Mouse (Mus musculus): ENCODE results near the gene Wnk4. TPM values are rescaled to one million over a fixed set of nuclear protein-coding genes. Genes with fewer than 3 reads are reported as not detected.

Gene Wnk4
- polyA plus RNA-seq, 1 experiment, result 0.49 TPM

DNA sequence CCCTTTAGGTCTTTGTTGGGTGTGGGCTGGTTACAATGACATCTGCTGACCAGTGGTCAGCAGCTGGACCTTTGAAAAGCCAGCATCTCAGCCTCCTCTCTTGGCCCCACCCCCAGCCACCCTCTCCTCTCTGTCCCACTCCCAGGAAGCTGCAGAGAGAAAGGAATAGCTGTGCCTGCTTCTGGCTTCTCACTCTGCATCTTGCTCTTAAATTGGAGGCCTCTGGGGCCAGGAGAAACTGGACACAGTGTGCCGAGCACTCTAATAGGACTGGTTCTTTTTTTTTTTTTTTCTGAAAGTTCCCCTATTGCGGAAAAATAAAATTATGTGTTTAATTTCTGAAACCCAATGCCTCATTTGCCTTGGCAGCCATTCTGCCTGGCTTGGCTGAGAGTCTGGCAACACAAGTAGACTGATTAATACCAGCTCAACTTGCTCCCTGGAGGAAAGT, 30.3 kb upstream of the Wnk4 start:
- TF ChIP-seq MAX (IDR thresholded peaks at IDR 0.05) (no peak), USF1 (IDR thresholded peaks at IDR 0.05; ENCODE audit: low read depth) (no peak), MYOG (IDR thresholded peaks at IDR 0.05; ENCODE audit: control insufficient read depth, extremely low read depth, insufficient read length) (no peak), CEBPB (IDR thresholded peaks at IDR 0.05; ENCODE audit: low read depth) (no peak), CTCF (IDR thresholded peaks at IDR 0.05; ENCODE audit: control insufficient read depth, insufficient read depth, insufficient read length) (no peak), MYOD1 (IDR thresholded peaks at IDR 0.05; ENCODE audit: control insufficient read depth, insufficient read length, low read depth) (no peak), FOSL1 (IDR thresholded peaks at IDR 0.05; ENCODE audit: insufficient read depth, low read length, poor library complexity, severe bottlenecking) (no peak)
- Histone ChIP-seq H3K36me3 (ENCODE audit: control insufficient read depth, insufficient read depth) (no peaks in the 10 kb centered on the region), H3K27me3 (ENCODE audit: control insufficient read depth, insufficient read depth, insufficient read length) (no peaks in the 10 kb centered on the region), H3K79me3 (ENCODE audit: low read depth) (no peaks in the 10 kb centered on the region), H3K4me3 (ENCODE audit: insufficient read depth, poor library complexity, severe bottlenecking) (no peak overlapping the region), H3K79me2 (ENCODE audit: control insufficient read depth, insufficient read depth) (peaks cover 9% of the 10 kb centered on the region), H3ac (ENCODE audit: control insufficient read depth, insufficient read length, low read depth) (no peak overlapping the region)

GRCm38 (mm10) chr11:101230526-101230925, 29.8 kb upstream of the Wnk4 start:
- TF ChIP-seq USF1 (IDR thresholded peaks at IDR 0.05; ENCODE audit: low read depth) (peak; percentile 30), MAX (IDR thresholded peaks at IDR 0.05) (no peak), CEBPB (IDR thresholded peaks at IDR 0.05; ENCODE audit: low read depth) (no peak)
- Histone ChIP-seq H3ac (ENCODE audit: control insufficient read depth, insufficient read length, low read depth) (no peak overlapping the region), H3K79me2 (ENCODE audit: control insufficient read depth, insufficient read depth) (peaks cover 4% of the 10 kb centered on the region), H3K79me3 (ENCODE audit: low read depth) (no peaks in the 10 kb centered on the region), H3K4me3 (ENCODE audit: insufficient read depth, poor library complexity, severe bottlenecking) (no peak overlapping the region), H3K27me3 (ENCODE audit: control insufficient read depth, insufficient read depth, insufficient read length) (no peaks in the 10 kb centered on the region), H3K36me3 (ENCODE audit: control insufficient read depth, insufficient read depth) (no peaks in the 10 kb centered on the region)

DNA sequence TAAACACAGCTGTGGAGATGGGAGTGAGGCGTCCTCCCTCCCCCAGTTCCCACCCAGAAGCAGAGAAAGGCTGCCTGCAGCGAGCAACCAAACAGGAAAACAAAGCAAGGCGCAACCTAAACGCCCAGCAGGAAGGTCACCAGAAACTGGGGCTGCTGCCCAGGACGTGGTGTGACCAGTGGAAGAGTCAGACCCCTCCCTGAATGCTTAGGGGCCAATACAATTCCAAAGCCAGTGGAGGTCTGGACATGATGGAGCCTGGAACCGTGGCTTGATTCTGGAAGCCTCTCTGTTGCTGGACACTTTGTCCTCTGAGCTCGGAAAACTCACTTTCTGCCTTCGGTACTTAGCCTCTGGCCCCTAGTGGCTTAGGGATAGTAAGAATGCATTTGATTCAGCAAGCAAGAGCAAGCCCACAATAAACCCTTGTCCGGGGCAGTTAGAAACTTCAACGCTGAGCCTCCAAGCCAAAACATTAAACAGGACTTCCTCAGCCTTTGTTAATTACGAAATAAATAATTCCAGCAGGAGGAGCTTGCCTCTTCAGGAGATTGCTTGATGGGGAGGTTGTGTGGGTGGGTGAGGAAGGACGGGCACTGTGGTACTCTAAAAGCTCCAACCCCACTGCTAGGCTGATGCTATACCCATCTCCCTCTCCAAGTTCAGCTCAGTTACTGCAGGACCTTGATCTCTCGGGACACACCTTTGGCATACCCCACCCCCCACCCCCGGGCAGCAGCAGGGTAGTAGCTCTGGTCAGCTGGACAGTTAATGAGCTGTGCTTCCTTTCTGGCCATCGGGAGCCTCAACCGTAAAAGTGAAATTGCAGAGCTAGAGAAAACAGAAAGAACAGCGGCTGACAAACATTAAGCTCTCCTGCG, 29.1 kb upstream of the Wnk4 start:
- no peak overlapping the region for H3ac ChIP-seq (ENCODE audit: control insufficient read depth, insufficient read length, low read depth)
- no peak for TF ChIP-seq FOSL1 (IDR thresholded peaks at IDR 0.05; ENCODE audit: insufficient read depth, low read length, poor library complexity, severe bottlenecking)
- TF ChIP-seq USF1 (IDR thresholded peaks at IDR 0.05; ENCODE audit: low read depth), result no peak
- no peak for TF ChIP-seq CTCF (IDR thresholded peaks at IDR 0.05; ENCODE audit: control insufficient read depth, insufficient read depth, insufficient read length)
- no peak for TF ChIP-seq MYOD1 (IDR thresholded peaks at IDR 0.05; ENCODE audit: control insufficient read depth, insufficient read length, low read depth)
- no peak for TF ChIP-seq MAX (IDR thresholded peaks at IDR 0.05)
- no peak for TF ChIP-seq MYOG (IDR thresholded peaks at IDR 0.05; ENCODE audit: control insufficient read depth, extremely low read depth, insufficient read length)
- TF ChIP-seq CEBPB (IDR thresholded peaks at IDR 0.05; ENCODE audit: low read depth), result no peak
- no peaks in the 10 kb centered on the region for H3K36me3 ChIP-seq (ENCODE audit: control insufficient read depth, insufficient read depth)
- no peaks in the 10 kb centered on the region for H3K79me2 ChIP-seq (ENCODE audit: control insufficient read depth, insufficient read depth)
- no peak overlapping the region for H3K4me3 ChIP-seq (ENCODE audit: insufficient read depth, poor library complexity, severe bottlenecking)
- H3K27me3 ChIP-seq (ENCODE audit: control insufficient read depth, insufficient read depth, insufficient read length), result no peaks in the 10 kb centered on the region
- no peaks in the 10 kb centered on the region for H3K79me3 ChIP-seq (ENCODE audit: low read depth)

- H3K79me2 ChIP-seq (ENCODE audit: control insufficient read depth, insufficient read depth), result no peaks in the 10 kb centered on the region
- TF ChIP-seq USF1 (IDR thresholded peaks at IDR 0.05; ENCODE audit: low read depth) (no peak), CEBPB (IDR thresholded peaks at IDR 0.05; ENCODE audit: low read depth) (no peak), MYOD1 (IDR thresholded peaks at IDR 0.05; ENCODE audit: control insufficient read depth, insufficient read length, low read depth) (no peak), MYOG (IDR thresholded peaks at IDR 0.05; ENCODE audit: control insufficient read depth, extremely low read depth, insufficient read length) (no peak)
- no peaks in the 10 kb centered on the region for H3K27me3 ChIP-seq (ENCODE audit: control insufficient read depth, insufficient read depth, insufficient read length)
- H3ac ChIP-seq (ENCODE audit: control insufficient read depth, insufficient read length, low read depth), result no peak overlapping the region
- H3K79me3 ChIP-seq (ENCODE audit: low read depth), result no peaks in the 10 kb centered on the region
- no peak overlapping the region for H3K4me3 ChIP-seq (ENCODE audit: insufficient read depth, poor library complexity, severe bottlenecking)
- H3K36me3 ChIP-seq (ENCODE audit: control insufficient read depth, insufficient read depth), result no peaks in the 10 kb centered on the region
These were observed 28.1 kb upstream of the Wnk4 start for GRCm38 (mm10) chr11:101232010-101232839.

DNA sequence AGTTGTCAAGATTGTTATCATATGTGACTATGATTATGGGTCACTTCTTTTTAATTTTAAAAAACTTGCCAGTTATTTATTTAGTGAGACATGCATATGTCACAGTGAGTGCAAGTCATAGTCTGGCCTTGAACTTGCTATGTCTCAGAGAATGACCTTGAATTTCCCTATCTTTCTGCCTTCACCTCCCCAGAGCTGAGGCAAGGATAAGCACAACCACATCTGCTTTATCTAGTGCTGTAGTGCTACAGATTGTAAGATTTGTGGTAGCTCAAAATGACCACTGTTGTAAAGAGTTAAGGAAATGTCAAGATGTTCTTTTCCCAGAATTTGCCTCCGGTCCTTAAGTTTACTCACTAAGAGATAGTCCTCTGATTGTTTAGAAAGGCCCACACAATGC, 27.1 kb upstream of the Wnk4 start:
- TF ChIP-seq CTCF (IDR thresholded peaks at IDR 0.05; ENCODE audit: control insufficient read depth, insufficient read depth, insufficient read length), result no peak

GRCm38 (mm10) chr11:101234124-101234523, 26.2 kb upstream of the Wnk4 start:
- no peak for TF ChIP-seq CEBPB (IDR thresholded peaks at IDR 0.05; ENCODE audit: low read depth)
- TF ChIP-seq MYOD1 (IDR thresholded peaks at IDR 0.05; ENCODE audit: control insufficient read depth, insufficient read length, low read depth), result no peak
- no peak for TF ChIP-seq USF1 (IDR thresholded peaks at IDR 0.05; ENCODE audit: low read depth)
- no peak for TF ChIP-seq MYOG (IDR thresholded peaks at IDR 0.05; ENCODE audit: control insufficient read depth, extremely low read depth, insufficient read length)
- no peak for TF ChIP-seq MAX (IDR thresholded peaks at IDR 0.05)
- no peak for TF ChIP-seq FOSL1 (IDR thresholded peaks at IDR 0.05; ENCODE audit: insufficient read depth, low read length, poor library complexity, severe bottlenecking)
- TF ChIP-seq CTCF (IDR thresholded peaks at IDR 0.05; ENCODE audit: control insufficient read depth, insufficient read depth, insufficient read length), result no peak
- H3K36me3 ChIP-seq (ENCODE audit: control insufficient read depth, insufficient read depth), result no peaks in the 10 kb centered on the region
- no peak overlapping the region for H3ac ChIP-seq (ENCODE audit: control insufficient read depth, insufficient read length, low read depth)
- no peaks in the 10 kb centered on the region for H3K27me3 ChIP-seq (ENCODE audit: control insufficient read depth, insufficient read depth, insufficient read length)
- no peak overlapping the region for H3K4me3 ChIP-seq (ENCODE audit: insufficient read depth, poor library complexity, severe bottlenecking)
- H3K79me2 ChIP-seq (ENCODE audit: control insufficient read depth, insufficient read depth), result no peaks in the 10 kb centered on the region
- no peaks in the 10 kb centered on the region for H3K79me3 ChIP-seq (ENCODE audit: low read depth)

More for the DNA sequence above, 27.1 kb upstream of the Wnk4 start:
- Histone ChIP-seq H3K79me2 (ENCODE audit: control insufficient read depth, insufficient read depth) (no peaks in the 10 kb centered on the region), H3K4me3 (ENCODE audit: insufficient read depth, poor library complexity, severe bottlenecking) (no peak overlapping the region), H3K79me3 (ENCODE audit: low read depth) (no peaks in the 10 kb centered on the region), H3K36me3 (ENCODE audit: control insufficient read depth, insufficient read depth) (no peaks in the 10 kb centered on the region), H3K27me3 (ENCODE audit: control insufficient read depth, insufficient read depth, insufficient read length) (no peaks in the 10 kb centered on the region), H3ac (ENCODE audit: control insufficient read depth, insufficient read length, low read depth) (no peak overlapping the region)
